ENCODE assay signal across 22 mouse cellular contexts in genomic region chr2:132757911-132758310, GRCm38 (mm10). TPM values are rescaled to one million over a fixed set of nuclear protein-coding genes. Genes with fewer than 3 reads are reported as not detected.
DNase-seq lines count a peak whose midpoint lies in the region; ATAC-seq lines count a peak whose summit lies in the region.
"Had no signal": no experiment of that assay in that cellular context is flagged by ENCODE, and none has a peak within 500 bp of the region (broad histone marks: within the 10 kb centered on the region; RNA-seq: fewer than 3 reads in every experiment).

No protein-coding gene starts in this region.

- no peak overlapping the region for H3K4me3 ChIP-seq in hindbrain, embryonic 12.5 days
- H3K4me3 ChIP-seq: heart, embryonic 13.5 days; kidney, embryonic 15.5 days; midbrain, embryonic 13.5 days had no signal

- no peak overlapping the region for H3K9ac ChIP-seq in hindbrain, embryonic 12.5 days
- H3K9ac ChIP-seq: heart, embryonic 13.5 days; kidney, embryonic 15.5 days; lung, embryonic 14.5 days; midbrain, embryonic 13.5 days had no signal

- no peaks in the 10 kb centered on the region for H3K4me1 ChIP-seq in hindbrain, embryonic 12.5 days
- H3K4me1 ChIP-seq: kidney, embryonic 15.5 days had no signal

- WGBS in hindbrain, embryonic 12.5 days, result 70% methylated on average over 5 of the region's 5 CpGs

- H3K36me3 ChIP-seq in hindbrain, embryonic 12.5 days, result no peaks in the 10 kb centered on the region
- H3K36me3 ChIP-seq: heart, embryonic 13.5 days; kidney, embryonic 15.5 days; midbrain, embryonic 13.5 days had no signal

- no peak overlapping the region for H3K27ac ChIP-seq in hindbrain, embryonic 12.5 days
- H3K27ac ChIP-seq: heart, embryonic 13.5 days; kidney, embryonic 15.5 days; macrophage; midbrain, embryonic 13.5 days had no signal

- no peak for ATAC-seq in erythroblast, adult 5-6 weeks (replicated peaks; ENCODE audit: low FRiP score, poor library complexity, severe bottlenecking)
- no peak for ATAC-seq in hindbrain, embryonic 12.5 days (ENCODE audit: low FRiP score)
- ATAC-seq: forebrain, embryonic 16.5 days; midbrain, embryonic 13.5 days; Patski had no signal

- no peaks in the 10 kb centered on the region for H3K27me3 ChIP-seq in hindbrain, embryonic 12.5 days
- H3K27me3 ChIP-seq: heart, embryonic 13.5 days; kidney, embryonic 15.5 days; midbrain, embryonic 13.5 days; Patski had no signal

- DNase-seq in left cerebral cortex, adult 11 months (ENCODE audit: low spot score), result peak; percentile 70
- no peak for DNase-seq in left cerebral cortex, postnatal 4 days
- DNase-seq in frontal cortex, postnatal 10 days (ENCODE audit: low spot score in 2 of 2), result peak; percentile 29 to 55
- peak; percentile 72 to 89 for DNase-seq in left cerebral cortex, postnatal 14 days (ENCODE audit: low spot score in 2 of 2)
- DNase-seq in right cerebral cortex, postnatal 36 days (ENCODE audit: low spot score in 2 of 2), result peak; percentile 78 to 88
- no peak for DNase-seq in heart, adult 11 months
- DNase-seq: adrenal gland, postnatal 14 days; B cell, adult 2 months; cerebellum, adult 9-11 months; gastrocnemius, postnatal 36 days; lung, embryonic 14.5 days had no signal

- intact Hi-C loops in left cerebral cortex, postnatal 4 days (cut with DNase I), result no loop called here
- intact Hi-C loops in left cerebral cortex, postnatal 14 days (cut with DNase I), result no loop called here

- H3K4me2 ChIP-seq in hindbrain, embryonic 12.5 days (replicated peaks), result no peak overlapping the region
- H3K4me2 ChIP-seq: heart, embryonic 13.5 days; kidney, embryonic 15.5 days; lung, embryonic 14.5 days; midbrain, embryonic 13.5 days had no signal

- H3K9me3 ChIP-seq in hindbrain, embryonic 12.5 days (replicated peaks), result no peaks in the 10 kb centered on the region
- H3K9me3 ChIP-seq: heart, embryonic 13.5 days; kidney, embryonic 15.5 days; midbrain, embryonic 13.5 days had no signal

RNA-seq across cellular contexts. Expression of gene Chgb, which starts 23.2 kb away (rescaled TPM):
- total RNA-seq in left cerebral cortex, postnatal 4 days (2021), result 10 to 100 TPM; 91.1 to 91.7 TPM
- 100 to 1,000 TPM; 230 to 242 TPM for total RNA-seq in left cerebral cortex, postnatal 14 days (2021)
- not detected in 2 replicates for total RNA-seq in erythroblast, adult 5-6 weeks (2015; ENCODE audit: low replicate concordance)
- not detected in 2 replicates for total RNA-seq in erythroblast, adult 5-6 weeks (2017; ENCODE audit: low replicate concordance)
- 53.8 and 56.2 TPM in 2 replicates for polyA plus RNA-seq in hindbrain, embryonic 12.5 days (2016; fragmentation: Nextera tagmentation; extraction: Ambion mirVana)
- total RNA-seq: hematopoietic stem cell, adult 5-6 weeks; liver, adult 2 months had no signal
- polyA plus RNA-seq: spleen, adult 2 months had no signal

RNA-seq across cellular contexts. Expression of gene Trmt6, which starts 57.9 kb away (rescaled TPM):
- 10 to 100 TPM; 23.9 to 26.3 TPM for total RNA-seq in left cerebral cortex, postnatal 4 days (2021)
- total RNA-seq in left cerebral cortex, postnatal 14 days (2021), result 10 to 100 TPM; 22.4 to 28.4 TPM
- 7.1 and 10.0 TPM in 2 replicates for total RNA-seq in erythroblast, adult 5-6 weeks (2015; ENCODE audit: low replicate concordance)
- 7.5 and 7.7 TPM in 2 replicates for total RNA-seq in erythroblast, adult 5-6 weeks (2017; ENCODE audit: low replicate concordance)
- 30.7 and 31.9 TPM in 2 replicates for polyA plus RNA-seq in hindbrain, embryonic 12.5 days (2016; fragmentation: Nextera tagmentation; extraction: Ambion mirVana)

RNA-seq across cellular contexts. Expression of gene Mcm8, which starts 58.0 kb away (rescaled TPM):
- 1 to 10 TPM; 3.4 to 5.6 TPM for total RNA-seq in left cerebral cortex, postnatal 4 days (2021)
- total RNA-seq in left cerebral cortex, postnatal 14 days (2021), result 1 to 10 TPM; 3.6 to 4.9 TPM
- total RNA-seq in erythroblast, adult 5-6 weeks (2015; ENCODE audit: low replicate concordance), result 2.9 and 5.8 TPM in 2 replicates
- 4.6 and 4.8 TPM in 2 replicates for total RNA-seq in erythroblast, adult 5-6 weeks (2017; ENCODE audit: low replicate concordance)
- 13.1 and 14.3 TPM in 2 replicates for polyA plus RNA-seq in hindbrain, embryonic 12.5 days (2016; fragmentation: Nextera tagmentation; extraction: Ambion mirVana)

Comparison
In these comparisons a context has a peak if more than half of its experiments do, and no peak if none do; other contexts are left out.
1. DNase-seq: peak in left cerebral cortex, adult 11 months (single experiment), frontal cortex, postnatal 10 days (2 of 2), left cerebral cortex, postnatal 14 days (2 of 2) and right cerebral cortex, postnatal 36 days (2 of 2); none in left cerebral cortex, postnatal 4 days (single experiment) and heart, adult 11 months (single experiment).
2. RNA of gene Chgb, which starts 23.2 kb away (total RNA-seq): 230 to 242 TPM in left cerebral cortex, postnatal 14 days and 91.1 to 91.7 TPM in left cerebral cortex, postnatal 4 days; not detected in erythroblast, adult 5-6 weeks; every median in the first group is over 10 times any median in the second.